Mouse (Mus musculus): Measurements from ENCODE around the gene Rnps1.
A peak's percentile ranks its signal among the peaks of the same experiment; 100 is the strongest.

DNA sequence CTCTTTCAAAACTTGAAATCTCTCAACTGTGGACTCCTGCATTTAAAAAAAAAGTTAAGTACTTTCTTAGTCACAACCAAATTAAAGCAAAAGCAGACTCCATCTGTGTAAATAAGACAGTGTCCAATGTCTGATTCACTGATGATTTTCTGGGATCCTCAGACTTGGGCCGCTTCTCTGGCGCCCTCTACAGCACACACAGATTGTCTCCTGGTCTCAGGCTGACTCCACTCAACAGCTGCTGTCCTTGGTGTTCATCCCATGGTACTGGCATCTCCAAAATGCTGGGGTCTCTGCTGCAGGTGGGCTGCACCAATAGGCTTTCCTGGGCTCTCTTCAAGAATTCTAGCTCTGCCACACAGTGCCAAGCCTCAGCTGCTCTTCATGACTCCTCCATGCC, 24.5 kb upstream of the Rnps1 start:
- peak; percentile 62 for TF ChIP-seq CTCF (conservative IDR thresholded peaks at IDR 0.05; ENCODE audit: low read length)
- no peak for TF ChIP-seq POU5F1 (IDR thresholded peaks at IDR 0.05; ENCODE audit: borderline replicate concordance, low read length)
- no peak for TF ChIP-seq NANOG (IDR thresholded peaks at IDR 0.05; ENCODE audit: borderline replicate concordance, low read length)

Data from E14TG2a.4 (cell line).